Mouse (Mus musculus) hindbrain, embryonic 11.5 days (tissue): ENCODE data around the gene Arxes1. TPM values are rescaled to one million over a fixed set of nuclear protein-coding genes. Genes with fewer than 3 reads are reported as not detected.
"Not testable (repeated sequence)": the region's sequence is repeated elsewhere in the genome, so short reads cannot be mapped to it uniquely, and the experiment has no call there.

Experiments
- ATAC-seq: fragments of 200-750 bp; cut with Nextera tagmentation; 2 replicates; pipeline ENCODE4 v1.8.0; 2017; ENCODE audit warnings: mild to moderate bottlenecking, moderate TSS enrichment, moderate library complexity; ENCODE audit not compliant: low FRiP score
- DNase-seq: peaks from one replicate; pipeline ENCODE4 v3.0.0-alpha.2; 2015; ENCODE audit warnings: low spot score
- H3K27ac ChIP-seq: fragments of 300-500 bp; sonication (generic); 2 replicates; pipeline ENCODE4 v1.5.1; 2014; ENCODE audit warnings: mild to moderate bottlenecking, low read depth, low read length
- H3K27me3 ChIP-seq: fragments of 300-500 bp; sonication (generic); 2 replicates; pipeline ENCODE4 v1.6.1; 2014; ENCODE audit warnings: mild to moderate bottlenecking, low read length, moderate library complexity, mixed read lengths; ENCODE audit not compliant: control insufficient read depth, insufficient read depth
- H3K36me3 ChIP-seq: fragments of 300-500 bp; sonication (generic); 2 replicates; pipeline ENCODE4 v1.6.1; 2014; ENCODE audit warnings: mild to moderate bottlenecking, low read length, moderate library complexity, mixed read lengths; ENCODE audit not compliant: control insufficient read depth, insufficient read depth
- H3K4me1 ChIP-seq: fragments of 300-500 bp; sonication (generic); replicated peaks from 2 replicates; pipeline ENCODE4 v1.6.1; 2014; ENCODE audit warnings: low read length, mixed read lengths; ENCODE audit not compliant: control insufficient read depth, insufficient read depth
- H3K4me2 ChIP-seq: fragments of 300-500 bp; sonication (generic); replicated peaks from 2 replicates; pipeline ENCODE4 v1.6.1; 2014; ENCODE audit warnings: mild to moderate bottlenecking, low read depth, low read length
- H3K4me3 ChIP-seq: fragments of 300-500 bp; sonication (generic); 2 replicates; pipeline ENCODE4 v1.5.1; 2014; ENCODE audit warnings: low read depth, low read length
- H3K9ac ChIP-seq: fragments of 300-500 bp; sonication (generic); 2 replicates; pipeline ENCODE4 v1.6.1; 2014; ENCODE audit warnings: low read depth, low read length
- H3K9me3 ChIP-seq: fragments of 300-500 bp; sonication (generic); 2 replicates; pipeline ENCODE4 v1.6.1; 2016; ENCODE audit warnings: low read length; ENCODE audit not compliant: control insufficient read depth
- WGBS: fragments of 180-500 bp; shearing (Covaris S2); extraction: QIAGEN DNeasy Blood & Tissue Kit; methylation state at CpG from one replicate; pipeline ENCODE4 v1.1.7; 2014; 5-methylcytosine and 5-hydroxymethylcytosine counted together
- polyA plus RNA-seq: library from polyadenylated mRNA; unstranded; fragments of >200 nt; fragmentation: Nextera tagmentation; extraction: Ambion mirVana; gene quantifications from 2 replicates; pipeline ENCODE4 v1.2.1, GENCODE M21; 2014

The Arxes1 gene
- polyA plus RNA-seq, result 44.0 and 53.1 TPM in 2 replicates

- H3K9me3 ChIP-seq, H3K9ac ChIP-seq, H3K4me1 ChIP-seq, H3K36me3 ChIP-seq, H3K27me3 ChIP-seq, H3K27ac ChIP-seq: not testable (repeated sequence)
- Histone ChIP-seq H3K4me3 (peak within 1 kb of the TSS; percentile 18; the same call in 1 of the 2 replicates), H3K4me2 (peak within 1 kb of the TSS; percentile 29)
- ATAC-seq (peak; percentile 95), DNase-seq (peak; percentile 15)
- 33% methylated on average over 1 of the region's 49 CpGs for WGBS
These were observed at the start of gene Arxes1 for GRCm38 (mm10) chrX:136032799-136033763. Arxes1 (plus strand) TSS chrX:136033367.

- 67% methylated on average over 6 of the region's 6 CpGs for WGBS
- Histone ChIP-seq H3K4me2 (no peak overlapping the region), H3K4me1 (no peaks in the 10 kb centered on the region), H3K27me3 (no peaks in the 10 kb centered on the region), H3K27ac (no peak overlapping the region), H3K36me3 (no peaks in the 10 kb centered on the region), H3K9me3 (no peaks in the 10 kb centered on the region), H3K4me3 (no peak overlapping the region), H3K9ac (no peak overlapping the region)
- DNase-seq (no peak), ATAC-seq (no peak)
These were observed 48.5 kb upstream of the Arxes1 start for GRCm38 (mm10) chrX:135984539-135985260.

GRCm38 (mm10) chrX:135986267-135986666 lies 46.9 kb upstream of the Arxes1 start:
- DNase-seq (no peak), ATAC-seq (no peak)
- no peak overlapping the region for H3K27ac ChIP-seq
- no peaks in the 10 kb centered on the region for H3K4me1 ChIP-seq
- WGBS, result 85% methylated on average over 3 of the region's 3 CpGs
- H3K27me3 ChIP-seq, result no peaks in the 10 kb centered on the region
- H3K9ac ChIP-seq, result no peak overlapping the region
- no peaks in the 10 kb centered on the region for H3K36me3 ChIP-seq
- no peak overlapping the region for H3K4me3 ChIP-seq
- H3K9me3 ChIP-seq, result no peaks in the 10 kb centered on the region
- H3K4me2 ChIP-seq, result no peak overlapping the region

- Histone ChIP-seq H3K36me3 (no peaks in the 10 kb centered on the region), H3K27me3 (no peaks in the 10 kb centered on the region), H3K4me2 (no peak overlapping the region), H3K27ac (no peak overlapping the region), H3K4me3 (no peak overlapping the region), H3K9me3 (no peaks in the 10 kb centered on the region), H3K9ac (no peak overlapping the region), H3K4me1 (no peaks in the 10 kb centered on the region)
- ATAC-seq (no peak), DNase-seq (no peak)
- WGBS, result 73% methylated on average over 2 of the region's 2 CpGs
These were observed 42.5 kb upstream of the Arxes1 start for GRCm38 (mm10) chrX:135990661-135991060.

GRCm38 (mm10) chrX:135993192-135993594 lies 40.0 kb upstream of the Arxes1 start:
- H3K36me3 ChIP-seq, H3K4me2 ChIP-seq, H3K9me3 ChIP-seq, H3K27me3 ChIP-seq, H3K27ac ChIP-seq, H3K4me3 ChIP-seq, H3K9ac ChIP-seq, H3K4me1 ChIP-seq: not testable (repeated sequence)
- ATAC-seq (peak; percentile 94), DNase-seq (peak; percentile 24)
- 37% methylated on average over 2 of the region's 3 CpGs for WGBS

GRCm38 (mm10) chrX:135993664-135994119 lies 39.5 kb upstream of the Arxes1 start, which contains the start of gene Arxes2:
Arxes2 (plus strand) TSS chrX:135993824.
- not testable (repeated sequence) for H3K36me3 ChIP-seq, DNase-seq, H3K27me3 ChIP-seq, H3K4me1 ChIP-seq, H3K27ac ChIP-seq, H3K9ac ChIP-seq, H3K9me3 ChIP-seq
- ATAC-seq, result peak; percentile 92
- Histone ChIP-seq H3K4me2 (0 out of 2 replicates have a peak within 1 kb of the TSS, but pooled peaks have one; percentile 0), H3K4me3 (peak within 1 kb of the TSS; percentile 16; the same call in 1 of the 2 replicates)
- WGBS, result 9% methylated on average over 4 of the region's 39 CpGs

GRCm38 (mm10) chrX:136007199-136007843 lies 25.8 kb upstream of the Arxes1 start:
- Histone ChIP-seq H3K9ac (no peak overlapping the region), H3K4me2 (no peak overlapping the region), H3K4me1 (no peaks in the 10 kb centered on the region), H3K9me3 (no peaks in the 10 kb centered on the region), H3K36me3 (no peaks in the 10 kb centered on the region), H3K27ac (no peak overlapping the region), H3K4me3 (no peak overlapping the region), H3K27me3 (no peaks in the 10 kb centered on the region)
- DNase-seq (no peak), ATAC-seq (no peak; the same call in 1 of the 2 replicates)
- 42% methylated on average over 4 of the region's 5 CpGs for WGBS

- Histone ChIP-seq H3K27me3 (no peaks in the 10 kb centered on the region), H3K36me3 (no peaks in the 10 kb centered on the region), H3K4me2 (no peak overlapping the region), H3K9me3 (no peaks in the 10 kb centered on the region), H3K4me1 (no peaks in the 10 kb centered on the region), H3K27ac (no peak overlapping the region), H3K4me3 (no peak overlapping the region), H3K9ac (no peak overlapping the region)
- 24% methylated on average over 2 of the region's 2 CpGs for WGBS
- ATAC-seq (no peak), DNase-seq (no peak)
These were observed 18.8 kb upstream of the Arxes1 start for GRCm38 (mm10) chrX:136014392-136014791.
